Mouse (Mus musculus) left cerebral cortex, adult 2 months (tissue): Measurements from ENCODE around the gene Slc24a4. TPM values are rescaled to one million over a fixed set of nuclear protein-coding genes. Genes with fewer than 3 reads are reported as not detected.
A peak's percentile ranks its signal among the peaks of the same experiment; 100 is the strongest.

Source experiments
- DNase-seq, 2 experiments: peaks; one replicate each; pipeline ENCODE4 v3.0.0; 2021 to 2022; ENCODE audit warnings: low spot score in 2 of 2, mixed read lengths in 1 of 2; ENCODE audit errors: extremely low spot score in 1 of 2
- H3K27ac ChIP-seq: fragments of 200-600 bp; 2 replicates; pipeline ENCODE4 v1.8.1; 2022
- H3K4me3 ChIP-seq: fragments of 200-600 bp; 2 replicates; pipeline ENCODE4 v1.8.1; 2022
- CTCF ChIP-seq: fragments of 200-600 bp; IDR thresholded peaks from 2 replicates; pipeline ENCODE4 v1.8.1; 2022; ENCODE audit warnings: antibody characterized with exemption, mild to moderate bottlenecking, moderate library complexity
- intact Hi-C: fragments of 180-260 bp; cut with DNase I; formaldehyde crosslinking; loops from one replicate; pipeline ENCODE4 v1.15.1; 2025
- total RNA-seq, 2 experiments: library from RNA; stranded (reverse); gene quantifications; 2 replicates each; pipeline ENCODE4 v1.2.3; 2021

The Slc24a4 gene
- total RNA-seq, 2 experiments from 2014 or later = 46.4 to 47.2 TPM

DNA sequence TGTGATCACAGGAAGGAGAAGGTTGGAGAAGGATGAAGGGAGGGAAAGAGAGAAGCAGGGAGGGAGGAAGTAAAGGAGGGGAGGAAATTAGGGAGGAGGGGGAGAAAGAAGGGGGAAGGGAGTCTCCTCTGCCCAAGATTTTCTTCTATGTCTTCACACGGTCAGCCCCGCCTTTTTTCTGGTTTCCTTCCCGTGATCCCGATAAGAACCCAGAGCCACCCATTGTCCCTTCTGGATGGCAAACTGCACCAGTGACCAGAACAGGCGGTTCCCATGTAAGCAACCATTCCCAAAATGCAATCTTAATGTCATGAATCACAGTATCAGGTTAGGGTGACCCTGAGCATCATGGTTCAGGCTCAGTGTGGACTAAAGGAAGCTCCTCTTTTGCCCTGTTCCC lies 38.8 kb downstream of the Slc24a4 start:
- intact Hi-C loops = no loop called here
- DNase-seq = no peak
- Histone ChIP-seq H3K4me3 (no peak overlapping the region), H3K27ac (no peak overlapping the region)
- TF ChIP-seq CTCF = no peak

DNA sequence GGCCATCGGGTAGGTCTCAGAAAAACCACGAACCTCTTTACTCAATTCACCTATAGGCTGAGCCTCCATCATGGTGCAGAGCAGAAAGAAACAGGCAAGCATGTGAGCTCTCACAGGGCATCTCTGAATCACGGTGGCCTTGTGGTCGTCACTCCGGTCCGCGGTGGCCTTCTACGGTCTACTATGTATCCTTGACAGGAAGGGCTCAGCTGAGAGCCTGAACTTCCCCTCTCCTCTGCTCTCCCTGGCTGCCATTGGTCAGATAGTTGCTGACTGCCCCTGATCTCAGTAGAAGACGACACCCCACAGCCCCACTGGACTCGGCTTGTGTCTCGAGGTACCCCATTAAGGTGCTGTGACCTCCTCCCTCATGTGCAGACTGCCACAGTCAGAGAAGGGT lies 44.2 kb downstream of the Slc24a4 start:
- Histone ChIP-seq H3K4me3 (no peak overlapping the region), H3K27ac (no peak overlapping the region)
- intact Hi-C loops = no loop called here
- DNase-seq = no peak
- TF ChIP-seq CTCF = no peak

DNA sequence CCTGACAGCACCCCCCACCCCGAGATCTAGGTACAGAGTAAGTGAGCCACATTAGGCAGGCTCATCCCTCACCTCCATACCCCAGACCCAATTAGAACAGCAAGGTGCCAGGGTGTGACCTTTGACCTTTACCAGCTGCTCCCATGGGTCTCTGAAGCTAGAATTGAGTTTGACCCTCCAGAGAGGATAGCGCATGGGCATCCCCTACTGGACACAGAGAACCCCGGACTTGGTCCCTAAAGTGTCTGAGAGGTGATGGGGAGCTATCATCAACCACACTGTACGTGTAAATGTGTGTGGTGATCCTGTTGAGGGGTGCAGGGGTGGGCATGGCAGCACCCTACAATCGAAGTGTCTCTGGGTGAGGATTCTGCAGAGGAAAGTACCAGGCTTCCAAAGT lies 44.8 kb downstream of the Slc24a4 start:
- intact Hi-C loops = no loop called here
- no peak for DNase-seq
- H3K27ac ChIP-seq = no peak overlapping the region
- no peak for TF ChIP-seq CTCF
- H3K4me3 ChIP-seq = no peak overlapping the region

DNA sequence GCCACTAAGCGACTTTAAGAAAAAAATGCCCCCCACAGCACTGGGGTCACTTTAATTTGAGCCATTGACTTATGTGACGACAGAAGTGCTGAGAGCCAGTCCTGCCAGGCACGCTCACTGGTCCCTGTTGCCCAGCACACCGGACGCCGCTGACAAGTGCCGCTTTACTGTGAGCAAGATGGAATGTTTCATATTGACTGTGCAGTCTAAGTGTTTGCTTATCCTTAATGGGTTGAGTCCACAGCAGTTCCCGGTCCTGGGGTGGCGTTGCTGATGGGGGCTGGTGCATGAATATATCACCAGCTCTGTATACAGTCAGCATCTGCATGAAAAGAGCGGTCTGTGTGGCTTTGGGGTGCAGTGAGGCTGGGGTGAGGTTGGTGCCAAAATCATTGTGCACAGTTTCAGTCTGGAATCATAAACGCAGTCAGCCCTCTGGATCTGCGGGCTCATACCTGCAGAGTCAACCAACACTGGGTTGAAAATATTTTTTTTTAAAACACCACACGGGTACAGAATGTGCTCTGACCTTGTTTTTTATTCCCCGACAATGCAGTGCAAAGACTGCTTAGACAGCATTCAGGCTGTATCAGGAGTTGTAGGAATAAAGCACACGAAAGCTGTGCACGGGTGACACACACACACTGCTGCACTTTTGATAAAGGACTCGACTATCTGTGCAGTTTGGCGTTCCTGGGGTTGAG lies 52.0 kb downstream of the Slc24a4 start:
- DNase-seq = no peak
- Histone ChIP-seq H3K27ac (no peak overlapping the region), H3K4me3 (no peak overlapping the region)
- intact Hi-C loops = loop anchor here (5.0 kb wide), 1 partner anchor 207 kb away; no protein-coding TSS in a partner anchor
- no peak for TF ChIP-seq CTCF

DNA sequence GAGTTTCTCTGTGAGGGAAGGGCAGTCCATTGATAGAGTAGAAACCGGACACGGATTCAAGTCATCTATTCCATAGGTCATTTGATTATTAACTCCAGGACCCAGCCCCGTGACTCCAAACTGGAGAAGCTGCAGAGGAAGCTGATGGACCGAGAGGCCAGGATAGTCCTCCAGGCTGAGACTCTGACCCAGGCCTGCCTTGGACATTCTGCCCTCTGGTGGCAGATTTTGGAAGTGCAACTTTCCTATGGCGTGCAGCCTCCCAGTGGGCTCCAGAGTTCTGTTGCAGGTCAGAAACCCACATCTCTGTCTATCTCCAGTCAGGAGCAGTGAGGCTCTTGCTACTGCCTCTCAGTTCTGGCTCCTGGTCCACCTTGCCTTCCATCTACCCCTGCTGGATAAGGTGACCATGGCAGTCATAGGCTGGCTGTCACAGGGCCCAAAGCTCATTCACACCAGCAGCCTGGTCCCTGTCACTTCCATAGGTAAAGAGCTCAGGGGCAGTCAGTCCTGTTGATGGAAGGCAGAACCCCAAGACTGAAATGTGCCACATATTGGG lies 53.3 kb downstream of the Slc24a4 start:
- no peak overlapping the region for H3K27ac ChIP-seq
- DNase-seq = peak in 1 of 2 experiments; percentile 59
- intact Hi-C loops = loop anchor here (5.0 kb wide), 1 partner anchor 205 kb away; no protein-coding TSS in a partner anchor

DNA sequence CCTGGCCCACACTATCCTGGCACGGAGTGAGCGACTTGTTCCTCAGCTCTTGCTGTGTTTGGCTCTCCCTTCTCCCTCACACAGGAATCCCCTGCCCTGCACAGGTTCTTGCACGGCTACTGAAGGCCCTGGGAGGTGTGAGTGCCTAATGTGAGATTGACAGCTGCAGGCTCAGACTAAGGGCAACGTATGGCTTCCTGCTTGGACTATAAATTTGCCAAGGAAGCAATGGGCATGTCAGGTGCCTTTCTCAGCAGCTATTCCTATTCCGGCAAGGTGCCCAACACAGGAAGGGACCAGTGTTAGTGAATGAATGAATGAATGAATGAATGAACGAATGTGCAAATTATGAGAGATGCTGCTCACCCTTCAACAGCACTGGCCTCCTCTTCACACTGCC lies 54.1 kb downstream of the Slc24a4 start:
- no peak for TF ChIP-seq CTCF
- no peak overlapping the region for H3K27ac ChIP-seq
- no peak for DNase-seq
- no peak overlapping the region for H3K4me3 ChIP-seq
- intact Hi-C loops = loop anchor here (5.0 kb wide), 1 partner anchor 205 kb away; no protein-coding TSS in a partner anchor

More for the DNA sequence above, 53.3 kb downstream of the Slc24a4 start:
- peak; percentile 80 for TF ChIP-seq CTCF
- H3K4me3 ChIP-seq = no peak overlapping the region

DNA sequence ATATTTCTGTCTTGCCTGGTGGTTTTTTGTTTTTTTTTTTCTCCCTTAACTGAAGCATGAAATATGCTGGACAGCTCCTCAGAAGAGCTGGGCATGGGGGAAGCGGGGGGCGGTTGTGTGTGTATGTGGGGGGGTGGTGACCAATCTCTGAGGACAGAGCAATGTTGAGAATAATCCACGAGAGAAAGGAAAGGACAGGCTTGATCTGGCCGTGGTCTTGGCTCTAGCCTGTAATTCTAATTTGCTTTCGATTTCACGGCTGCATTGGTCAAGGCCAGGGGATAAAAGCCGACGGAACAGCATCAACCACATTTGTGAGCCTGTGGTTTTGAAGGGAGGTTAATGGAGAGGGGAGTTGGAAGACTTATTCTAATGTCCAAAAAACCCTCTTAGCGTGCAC lies 54.7 kb downstream of the Slc24a4 start:
- intact Hi-C loops = loop anchor here (5.0 kb wide), 1 partner anchor 204 kb away; no protein-coding TSS in a partner anchor
- no peak for TF ChIP-seq CTCF
- DNase-seq = no peak
- Histone ChIP-seq H3K27ac (no peak overlapping the region), H3K4me3 (no peak overlapping the region)

DNA sequence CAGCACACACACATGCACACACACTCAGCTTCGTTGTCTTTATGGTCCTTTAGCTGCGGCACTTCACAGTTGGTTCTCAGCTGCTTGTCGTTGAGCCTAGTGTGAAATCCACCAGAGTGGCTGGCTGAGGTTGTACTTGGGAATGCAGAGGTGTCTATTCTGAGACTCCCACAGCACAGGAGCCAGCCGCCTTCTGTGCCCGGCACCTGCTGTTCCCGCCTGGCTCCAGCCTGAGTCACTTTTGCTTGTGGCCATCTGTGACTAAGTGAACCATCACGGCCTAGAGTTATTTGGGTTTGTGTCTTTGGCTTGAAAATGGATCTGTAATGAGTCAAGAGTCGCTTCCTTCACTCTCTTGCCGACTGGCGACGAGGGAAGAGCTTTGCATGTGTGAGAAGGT lies 62.3 kb downstream of the Slc24a4 start:
- intact Hi-C loops = loop anchor here (1.0 to 2.0 kb wide), 3 partner anchors 9 to 62 kb away; no protein-coding TSS in a partner anchor

DNA sequence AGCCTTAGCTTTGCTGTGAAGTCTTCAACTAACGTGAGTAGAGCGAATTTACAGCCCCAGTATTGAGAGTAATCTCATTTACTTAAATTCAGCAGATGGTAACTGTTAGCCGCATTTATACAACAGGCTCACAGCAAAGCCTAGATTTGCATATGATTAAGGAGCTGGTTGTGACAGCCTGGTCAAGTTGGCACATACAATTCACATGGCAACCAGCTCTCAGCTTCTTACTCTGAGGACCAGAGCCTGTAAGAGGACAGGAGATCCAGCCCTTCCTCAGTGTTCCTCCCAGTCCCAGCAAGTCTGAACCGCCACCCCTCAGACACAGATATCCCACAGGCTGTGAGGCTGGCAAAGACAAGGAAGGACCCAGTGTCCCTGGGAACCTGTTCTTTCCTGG lies 73.0 kb downstream of the Slc24a4 start:
- TF ChIP-seq CTCF = no peak
- Histone ChIP-seq H3K4me3 (no peak overlapping the region), H3K27ac (no peak overlapping the region)
- intact Hi-C loops = loop anchor here (5.0 kb wide), 1 partner anchor 101 kb away; no protein-coding TSS in a partner anchor
- DNase-seq = no peak

More for the DNA sequence above, 62.3 kb downstream of the Slc24a4 start:
- peak overlapping the region; percentile 8; the same call in 1 of the 2 replicates for H3K27ac ChIP-seq
- TF ChIP-seq CTCF = peak; percentile 6
- no peak overlapping the region for H3K4me3 ChIP-seq
- DNase-seq = peak; percentile 57 to 74

DNA sequence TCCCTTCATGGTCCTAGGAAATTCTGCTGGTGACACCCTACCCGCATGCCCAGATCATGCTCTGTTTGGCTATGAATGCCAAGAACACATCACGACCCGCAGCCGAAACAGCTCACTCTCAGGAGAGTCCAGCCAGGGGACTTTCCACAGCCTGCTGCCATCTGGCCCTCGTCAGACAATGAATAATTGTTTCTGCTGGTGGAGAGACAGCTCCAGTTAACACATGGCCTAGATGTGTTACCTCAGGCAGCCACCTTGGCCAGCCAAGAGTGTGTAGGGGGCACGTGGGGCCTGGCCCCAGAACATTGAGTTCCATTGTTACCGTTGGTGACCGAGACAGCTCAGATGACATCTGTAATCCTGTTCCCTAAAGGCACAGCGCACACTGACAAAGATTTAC lies 74.4 kb downstream of the Slc24a4 start:
- TF ChIP-seq CTCF = no peak
- H3K4me3 ChIP-seq = no peak overlapping the region
- H3K27ac ChIP-seq = no peak overlapping the region; the same call in 1 of the 2 replicates
- DNase-seq = peak in 1 of 2 experiments; percentile 25
- intact Hi-C loops = loop anchor here (5.0 kb wide), 1 partner anchor 99 kb away; no protein-coding TSS in a partner anchor

DNA sequence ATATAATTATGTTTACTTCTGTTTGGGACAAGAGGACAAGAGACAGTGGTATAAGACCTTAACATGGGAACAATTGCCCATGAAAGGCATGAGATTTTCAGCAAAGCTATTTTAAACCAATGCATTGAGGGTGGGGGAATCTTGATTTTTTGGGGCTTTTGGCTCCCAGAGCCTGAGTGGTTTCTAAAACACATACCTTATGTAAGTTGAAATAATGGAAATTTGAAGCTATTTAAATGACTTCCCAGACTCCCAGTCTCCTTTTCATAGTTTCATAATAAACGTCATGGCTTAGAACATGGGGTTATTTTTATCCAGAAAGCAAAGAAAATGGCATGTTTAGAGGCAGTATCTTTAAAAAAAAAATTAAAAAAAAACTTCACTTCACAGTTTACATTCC lies 77.9 kb downstream of the Slc24a4 start:
- no peak for DNase-seq
- no peak for TF ChIP-seq CTCF
- intact Hi-C loops = no loop called here
- H3K4me3 ChIP-seq = no peak overlapping the region
- H3K27ac ChIP-seq = peak overlapping the region; percentile 69

DNA sequence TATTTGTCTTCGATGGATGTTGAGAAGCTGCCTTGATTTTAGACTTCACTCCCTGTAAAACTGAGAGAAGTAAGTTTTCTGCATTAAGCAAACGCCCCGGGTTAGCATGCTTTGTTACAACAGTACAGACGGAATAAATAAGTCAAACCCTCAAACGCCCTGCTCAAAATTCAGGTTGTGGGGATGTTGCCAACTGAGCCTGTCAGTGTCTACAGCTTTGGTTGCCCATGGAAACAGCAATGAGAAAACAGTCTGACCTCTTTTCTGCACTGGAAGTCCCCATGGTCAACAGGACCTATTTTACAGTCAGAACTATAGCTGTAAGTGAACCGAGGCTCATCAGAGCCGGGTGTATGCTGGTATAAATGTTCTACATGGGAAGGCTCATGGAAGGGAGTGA lies 78.7 kb downstream of the Slc24a4 start:
- no peak for DNase-seq
- intact Hi-C loops = no loop called here
- TF ChIP-seq CTCF = no peak
- Histone ChIP-seq H3K4me3 (no peak overlapping the region), H3K27ac (peak overlapping the region; percentile 69; the same call in 1 of the 2 replicates)
